Mouse (Mus musculus) ES-E14 (cell line): ENCODE results near the gene Bbs10. TPM values are rescaled to one million over a fixed set of nuclear protein-coding genes. Genes with fewer than 3 reads are reported as not detected.

Experiments
- DNase-seq: peaks from one replicate; pipeline ENCODE4 v3.0.0-alpha.2; 2013; ENCODE audit warnings: low read depth, low spot score
- H3K27ac ChIP-seq: 2 replicates; pipeline ENCODE4 v1.5.1; 2012; ENCODE audit warnings: low read depth, mild to moderate bottlenecking, low read length, moderate library complexity, mixed read lengths; ENCODE audit not compliant: poor library complexity, insufficient read depth, severe bottlenecking
- H3K36me3 ChIP-seq: 2 replicates; pipeline ENCODE4 v1.6.1; 2012; ENCODE audit warnings: mild to moderate bottlenecking, low read length, moderate library complexity, mixed read lengths; ENCODE audit not compliant: control insufficient read depth, poor library complexity, insufficient read depth, severe bottlenecking
- H3K4me1 ChIP-seq, 2 experiments: fragments of 150-350 bp in 1 of 2; sonication (generic) in 1 of 2; 2 replicates each; pipeline ENCODE4 v1.6.1; 2012; ENCODE audit warnings: low read length in 2 of 2, mild to moderate bottlenecking in 1 of 2, mixed read lengths in 1 of 2; ENCODE audit not compliant: control insufficient read depth in 2 of 2, insufficient read depth in 2 of 2, poor library complexity in 1 of 2
- H3K4me3 ChIP-seq, 2 experiments: fragments of 150-350 bp in 1 of 2; sonication (generic) in 1 of 2; 2 replicates each; pipeline ENCODE4 v1.5.1; 2012; ENCODE audit warnings: low read length in 2 of 2, low read depth in 1 of 2, mild to moderate bottlenecking in 1 of 2, mixed read lengths in 1 of 2; ENCODE audit not compliant: insufficient read depth in 1 of 2, poor library complexity in 1 of 2, severe bottlenecking in 1 of 2
- H3K9ac ChIP-seq: 2 replicates; pipeline ENCODE4 v1.6.1; 2012; ENCODE audit warnings: low read depth, mild to moderate bottlenecking, low read length, mixed read lengths; ENCODE audit not compliant: poor library complexity, insufficient read depth, severe bottlenecking
- H3K9me3 ChIP-seq: fragments of 150-350 bp; sonication (generic); 2 replicates; pipeline ENCODE4 v1.6.1; 2012; ENCODE audit warnings: low read depth, mild to moderate bottlenecking, low read length; ENCODE audit not compliant: control insufficient read depth, insufficient read depth
- CHD2 ChIP-seq: IDR thresholded peaks from 2 replicates; pipeline ENCODE4 v1.6.1; 2014; ENCODE audit warnings: mild to moderate bottlenecking, low read depth, low read length, inconsistent platforms
- HCFC1 ChIP-seq: IDR thresholded peaks from 2 replicates; pipeline ENCODE4 v1.6.1; 2012; ENCODE audit warnings: low read length, inconsistent platforms, borderline replicate concordance; ENCODE audit not compliant: insufficient read depth
- MAFK ChIP-seq: IDR thresholded peaks from 2 replicates; pipeline ENCODE4 v1.6.1; 2014; ENCODE audit warnings: mild to moderate bottlenecking, low read depth, low read length, inconsistent platforms; ENCODE audit not compliant: insufficient read depth
- ZC3H11A ChIP-seq: IDR thresholded peaks from 2 replicates; pipeline ENCODE4 v1.6.1; 2012; ENCODE audit warnings: low read depth, mild to moderate bottlenecking, inconsistent platforms, low read length, borderline replicate concordance
- ZNF384 ChIP-seq: IDR thresholded peaks from 2 replicates; pipeline ENCODE4 v1.6.1; 2012; ENCODE audit warnings: low read depth, low read length, inconsistent platforms
- in situ Hi-C, 2 experiments: fragments of 600-800 bp; cut with MboI; formaldehyde crosslinking; loops; one replicate each; pipeline ENCODE4 v1.15.1; 2025; ENCODE audit warnings: low sequenced_read_pairs in 2 of 2, inconsistent platforms in 1 of 2; ENCODE audit not compliant: unreplicated experiment in 2 of 2
- total RNA-seq: library from RNA; depleted of rRNA; stranded (reverse); fragments of 300-350 nt; gene quantifications from 2 replicates; pipeline ENCODE4 v1.2.3, GENCODE M21; 2012

Bbs10 gene
- total RNA-seq, 1 experiment: 7.3 TPM

DNA sequence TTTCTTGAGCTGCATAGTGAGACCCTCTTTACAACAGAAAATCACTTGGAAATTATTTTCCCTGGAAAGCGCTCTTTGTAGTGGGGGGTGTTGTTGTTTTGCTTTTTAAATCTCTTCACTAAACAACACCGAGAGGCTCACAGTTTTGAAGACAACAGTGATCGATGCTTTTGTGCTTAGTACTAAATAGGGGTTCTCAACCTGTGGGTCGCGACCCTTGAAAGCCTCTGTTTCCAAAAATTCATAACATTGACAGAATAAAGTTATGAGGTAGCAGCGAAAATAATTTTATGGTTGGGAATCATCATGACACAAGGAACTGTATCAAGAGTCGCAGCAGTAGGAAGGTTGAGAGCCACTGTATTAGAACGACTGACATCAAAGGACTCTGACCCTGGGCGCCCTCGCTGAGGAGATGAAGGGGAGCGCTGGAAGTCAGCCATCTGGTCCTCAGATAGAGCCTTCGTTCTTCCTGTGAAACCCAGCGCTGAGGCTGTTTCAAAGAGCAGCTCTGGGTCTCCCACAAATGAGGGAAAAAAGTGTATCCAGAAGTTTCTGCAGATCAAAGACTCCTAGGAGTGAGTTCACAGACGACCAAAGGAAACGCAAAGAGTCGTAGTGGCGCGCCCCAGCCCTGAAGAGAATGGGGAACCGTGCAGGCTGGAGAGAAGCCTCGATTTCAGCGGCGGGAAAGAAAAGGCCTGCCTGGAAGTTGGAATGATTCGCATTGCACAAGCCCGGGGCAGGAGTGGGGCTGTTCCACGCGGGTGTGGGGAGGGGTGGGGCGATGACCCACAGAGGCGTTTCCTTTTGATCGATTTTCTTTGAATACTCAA, 37.3 kb downstream of the Bbs10 start:
- no peak overlapping the region for H3K27ac ChIP-seq
- H3K4me3 ChIP-seq: peak overlapping the region in 1 of 2 experiments; percentile 60; a peak in 3 of 4 replicates

DNA sequence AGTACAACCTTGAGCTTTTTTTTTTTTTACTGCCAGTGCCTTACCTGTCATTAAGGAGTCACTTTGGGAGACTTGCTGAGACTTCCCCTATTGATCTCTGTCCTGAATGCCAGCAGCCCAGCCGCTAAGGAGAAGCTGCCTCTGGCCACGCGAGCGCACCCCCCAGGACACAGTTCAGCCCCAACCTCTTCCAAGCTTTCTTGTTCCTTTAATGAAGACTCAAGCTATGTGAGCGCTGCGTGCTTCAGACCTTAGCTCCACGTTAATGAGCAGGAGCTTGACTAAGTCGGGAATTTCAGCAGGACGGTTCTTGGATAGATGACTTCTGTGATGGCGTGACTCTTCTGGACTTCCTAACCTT, 37.9 kb downstream of the Bbs10 start:
- Histone ChIP-seq H3K4me3 (peak overlapping the region in 1 of 2 experiments; percentile 60; a peak in 3 of 4 replicates), H3K9ac (no peak overlapping the region), H3K9me3 (no peaks in the 10 kb centered on the region), H3K36me3 (no peaks in the 10 kb centered on the region), H3K27ac (no peak overlapping the region), H3K4me1 (peaks cover 0 to 5% of the 10 kb centered on the region in 2 experiments; a peak in 1 of 4 replicates)
- peak; percentile 22 for DNase-seq
- TF ChIP-seq CHD2 (no peak), MAFK (no peak), ZC3H11A (no peak), ZNF384 (no peak)
- in situ Hi-C loops: no loop called here

More for the DNA sequence above, 37.3 kb downstream of the Bbs10 start:
- TF ChIP-seq HCFC1 (no peak), CHD2 (peak; percentile 97), ZC3H11A (no peak), MAFK (no peak), ZNF384 (peak; percentile 59; the same call in 1 of the 2 replicates)
- H3K36me3 ChIP-seq: no peaks in the 10 kb centered on the region
- peak; percentile 27 for DNase-seq
- in situ Hi-C loops: no loop called here
- no peak overlapping the region for H3K9ac ChIP-seq
- peaks cover 0 to 5% of the 10 kb centered on the region in 2 experiments; a peak in 1 of 4 replicates for H3K4me1 ChIP-seq
- no peaks in the 10 kb centered on the region for H3K9me3 ChIP-seq

DNA sequence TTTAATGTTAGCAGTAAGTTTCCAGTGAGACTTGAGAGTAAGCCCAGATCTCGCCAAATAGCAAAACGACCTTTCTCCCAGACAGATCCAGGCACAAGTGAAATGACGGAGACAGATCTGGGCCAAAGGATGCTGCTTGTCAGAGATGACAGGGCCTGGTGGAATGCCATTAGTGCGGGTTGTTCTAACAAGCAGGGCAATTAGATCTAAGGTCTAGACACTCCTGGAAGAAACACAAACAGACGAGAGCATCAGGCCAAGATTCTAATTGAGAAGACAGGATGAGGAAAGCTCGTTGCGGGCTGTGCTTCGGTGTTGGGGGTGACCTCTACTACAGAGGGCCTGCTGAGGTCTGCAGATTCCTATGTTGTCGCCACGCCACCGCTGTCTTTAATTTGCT, 40.8 kb downstream of the Bbs10 start:
- no peak overlapping the region for H3K27ac ChIP-seq
- no peak for DNase-seq
- TF ChIP-seq MAFK (no peak), ZNF384 (no peak), CHD2 (no peak), HCFC1 (no peak), ZC3H11A (no peak)
- H3K36me3 ChIP-seq: no peaks in the 10 kb centered on the region
- no peaks in the 10 kb centered on the region for H3K9me3 ChIP-seq
- no peak overlapping the region for H3K9ac ChIP-seq
- peaks cover 0 to 5% of the 10 kb centered on the region in 2 experiments; a peak in 1 of 4 replicates for H3K4me1 ChIP-seq
- in situ Hi-C loops: no loop called here
- no peak overlapping the region for H3K4me3 ChIP-seq

DNA sequence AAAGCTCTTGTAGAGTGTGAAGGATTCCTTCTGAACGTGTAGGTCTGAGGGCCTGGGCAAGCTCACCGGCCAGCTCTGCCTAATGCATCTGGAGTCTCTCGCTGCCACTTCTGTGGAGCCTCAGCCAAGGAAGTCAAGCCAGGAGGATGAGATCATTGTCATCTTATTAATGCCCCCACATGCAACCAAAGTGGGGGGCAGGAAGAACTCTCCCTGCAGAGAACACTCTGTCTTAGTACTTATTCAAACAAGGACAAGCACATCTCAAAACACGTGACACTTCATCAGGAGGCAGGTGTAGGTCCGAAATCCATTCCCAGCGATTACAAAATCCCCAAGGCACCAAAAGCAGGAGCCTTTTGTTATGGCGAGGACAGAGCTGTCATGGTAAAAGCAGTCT, 43.3 kb downstream of the Bbs10 start:
- in situ Hi-C loops: no loop called here
- DNase-seq: no peak
- Histone ChIP-seq H3K9ac (no peak overlapping the region), H3K9me3 (no peaks in the 10 kb centered on the region), H3K27ac (no peak overlapping the region), H3K4me3 (no peak overlapping the region), H3K4me1 (no peaks in the 10 kb centered on the region), H3K36me3 (no peaks in the 10 kb centered on the region)
- TF ChIP-seq MAFK (no peak), HCFC1 (no peak), CHD2 (no peak), ZNF384 (no peak)
